Mouse (Mus musculus) embryonic facial prominence, embryonic 12.5 days (tissue): ENCODE measurements around the gene Slc4a2. TPM values are rescaled to one million over a fixed set of nuclear protein-coding genes. Genes with fewer than 3 reads are reported as not detected.

ENCODE experiments used
- ATAC-seq: fragments of 200-750 bp; cut with Nextera tagmentation; 2 replicates; pipeline ENCODE4 v1.8.0; 2017; ENCODE audit not compliant: insufficient number of reproducible peaks, insufficient read depth, low FRiP score, low TSS enrichment
- H3K27ac ChIP-seq: fragments of 300-500 bp; sonication (generic); 2 replicates; pipeline ENCODE4 v1.5.1; 2016; ENCODE audit warnings: mild to moderate bottlenecking
- H3K27me3 ChIP-seq: fragments of 300-500 bp; sonication (generic); 2 replicates; pipeline ENCODE4 v1.6.1; 2016; ENCODE audit warnings: mild to moderate bottlenecking, moderate library complexity
- H3K36me3 ChIP-seq: fragments of 300-500 bp; sonication (generic); 2 replicates; pipeline ENCODE4 v1.6.1; 2016; ENCODE audit warnings: mild to moderate bottlenecking
- H3K4me1 ChIP-seq: fragments of 300-500 bp; sonication (generic); 2 replicates; pipeline ENCODE4 v1.6.1; 2016
- H3K4me2 ChIP-seq: fragments of 300-500 bp; sonication (generic); replicated peaks from 2 replicates; pipeline ENCODE4 v1.6.1; 2016; ENCODE audit warnings: mild to moderate bottlenecking, moderate library complexity
- H3K4me3 ChIP-seq: fragments of 300-500 bp; sonication (generic); 2 replicates; pipeline ENCODE4 v1.5.1; 2016; ENCODE audit warnings: mild to moderate bottlenecking
- H3K9ac ChIP-seq: fragments of 300-500 bp; sonication (generic); 2 replicates; pipeline ENCODE4 v1.6.1; 2016; ENCODE audit warnings: mild to moderate bottlenecking, moderate library complexity
- H3K9me3 ChIP-seq: fragments of 300-500 bp; sonication (generic); 2 replicates; pipeline ENCODE4 v1.6.1; 2016; ENCODE audit warnings: mild to moderate bottlenecking, moderate library complexity
- WGBS: fragments of 180-500 bp; shearing (Covaris S2); methylation state at CpG from one replicate; pipeline ENCODE4 v1.1.7; 2016; 5-methylcytosine and 5-hydroxymethylcytosine counted together
- polyA plus RNA-seq: library from polyadenylated mRNA; unstranded; fragments of >200 nt; fragmentation: Nextera tagmentation; extraction: Ambion mirVana; gene quantifications from 2 replicates; pipeline ENCODE4 v1.2.1, GENCODE M21; 2016

Slc4a2 gene
- polyA plus RNA-seq, 1 experiment from 2014 or later = 49.8 TPM

DNA sequence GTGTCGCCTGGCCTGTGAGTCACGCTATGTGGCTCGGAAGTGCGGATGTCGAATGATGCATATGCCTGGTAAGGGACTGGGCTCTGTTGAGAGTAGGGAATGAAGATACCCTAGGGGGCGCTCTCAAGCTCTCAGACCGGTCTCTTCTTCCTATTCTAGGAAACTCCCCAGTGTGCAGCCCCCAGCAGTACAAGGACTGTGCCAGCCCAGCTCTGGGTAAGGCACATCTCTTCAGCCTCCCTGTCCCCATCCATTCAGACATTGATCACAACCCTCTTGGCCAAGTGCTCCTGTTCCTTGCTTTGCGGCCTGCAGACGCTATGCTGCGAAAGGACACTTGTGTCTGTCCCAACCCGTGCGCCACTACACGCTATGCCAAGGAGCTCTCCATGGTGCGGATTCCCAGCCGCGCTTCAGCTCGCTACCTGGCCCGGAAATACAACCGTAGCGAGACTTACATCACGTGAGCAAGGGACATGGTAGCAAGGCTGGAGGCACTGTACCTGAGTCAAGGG is 7.4 kb upstream of the Slc4a2 start:
- H3K9ac ChIP-seq = no peak overlapping the region
- ATAC-seq = peak; percentile 61
- H3K4me2 ChIP-seq = no peak overlapping the region

GRCm38 (mm10) chr5:24417587-24417986 is 6.0 kb upstream of the Slc4a2 start:
- Histone ChIP-seq H3K27ac (no peak overlapping the region), H3K36me3 (peaks cover 37% of the 10 kb centered on the region), H3K4me1 (peaks cover 25% of the 10 kb centered on the region), H3K9ac (no peak overlapping the region), H3K4me2 (no peak overlapping the region), H3K9me3 (no peaks in the 10 kb centered on the region), H3K4me3 (no peak overlapping the region), H3K27me3 (no peaks in the 10 kb centered on the region)
- ATAC-seq = no peak
- WGBS = 89% methylated on average over 10 of the region's 10 CpGs

More for the DNA sequence above, 7.4 kb upstream of the Slc4a2 start:
- peaks cover 36% of the 10 kb centered on the region for H3K36me3 ChIP-seq
- no peak overlapping the region for H3K4me3 ChIP-seq
- H3K9me3 ChIP-seq = no peaks in the 10 kb centered on the region
- 1% methylated on average over 21 of the region's 21 CpGs for WGBS
- no peaks in the 10 kb centered on the region for H3K27me3 ChIP-seq
- H3K4me1 ChIP-seq = peaks cover 20% of the 10 kb centered on the region
- no peak overlapping the region for H3K27ac ChIP-seq

GRCm38 (mm10) chr5:24420381-24420780 is 3.3 kb upstream of the Slc4a2 start:
- ATAC-seq = no peak
- peaks cover 37% of the 10 kb centered on the region for H3K36me3 ChIP-seq
- H3K9me3 ChIP-seq = no peaks in the 10 kb centered on the region
- no peak overlapping the region for H3K9ac ChIP-seq
- no peaks in the 10 kb centered on the region for H3K27me3 ChIP-seq
- H3K4me2 ChIP-seq = no peak overlapping the region
- no peak overlapping the region for H3K27ac ChIP-seq
- no peak overlapping the region for H3K4me3 ChIP-seq
- peaks cover 21% of the 10 kb centered on the region for H3K4me1 ChIP-seq
- 86% methylated on average over 9 of the region's 9 CpGs for whole genome bisulfite sequencing

- H3K27ac ChIP-seq = peak overlapping the region; percentile 92
- peak overlapping the region; percentile 54 for H3K4me3 ChIP-seq
- H3K36me3 ChIP-seq = peaks cover 20% of the 10 kb centered on the region
- no peaks in the 10 kb centered on the region for H3K27me3 ChIP-seq
- no peak for ATAC-seq
- 12% methylated on average over 21 of the region's 21 CpGs for WGBS
- H3K9ac ChIP-seq = peak overlapping the region; percentile 66
- H3K4me1 ChIP-seq = peaks cover 47% of the 10 kb centered on the region
- no peaks in the 10 kb centered on the region for H3K9me3 ChIP-seq
- H3K4me2 ChIP-seq = peak overlapping the region; percentile 68
These were observed 556 bp downstream of the Slc4a2 start for GRCm38 (mm10) chr5:24424004-24424781.

GRCm38 (mm10) chr5:24424861-24425411 is 1.3 kb downstream of the Slc4a2 start:
- peaks cover 47% of the 10 kb centered on the region for H3K4me1 ChIP-seq
- WGBS = under 1% methylated on average over 58 of the region's 60 CpGs
- peaks cover 19% of the 10 kb centered on the region for H3K36me3 ChIP-seq

GRCm38 (mm10) chr5:24425421-24426036 is 1.9 kb downstream of the Slc4a2 start:
- peak overlapping the region; percentile 68 for H3K4me2 ChIP-seq
- peaks cover 47% of the 10 kb centered on the region for H3K4me1 ChIP-seq
- whole genome bisulfite sequencing = 0% methylated on average over 24 of the region's 30 CpGs
- H3K36me3 ChIP-seq = peaks cover 19% of the 10 kb centered on the region
- no peak for ATAC-seq
- peak overlapping the region; percentile 55 for H3K9ac ChIP-seq
- no peaks in the 10 kb centered on the region for H3K9me3 ChIP-seq
- H3K27ac ChIP-seq = peak overlapping the region; percentile 82
- no peaks in the 10 kb centered on the region for H3K27me3 ChIP-seq
- peak overlapping the region; percentile 54 for H3K4me3 ChIP-seq

More at GRCm38 (mm10) chr5:24424861-24425411, 1.3 kb downstream of the Slc4a2 start:
- Histone ChIP-seq H3K27me3 (no peaks in the 10 kb centered on the region), H3K9me3 (no peaks in the 10 kb centered on the region), H3K9ac (peak overlapping the region; percentile 55), H3K27ac (peak overlapping the region; percentile 82), H3K4me2 (peak overlapping the region; percentile 68), H3K4me3 (peak overlapping the region; percentile 54)
- no peak for ATAC-seq

DNA sequence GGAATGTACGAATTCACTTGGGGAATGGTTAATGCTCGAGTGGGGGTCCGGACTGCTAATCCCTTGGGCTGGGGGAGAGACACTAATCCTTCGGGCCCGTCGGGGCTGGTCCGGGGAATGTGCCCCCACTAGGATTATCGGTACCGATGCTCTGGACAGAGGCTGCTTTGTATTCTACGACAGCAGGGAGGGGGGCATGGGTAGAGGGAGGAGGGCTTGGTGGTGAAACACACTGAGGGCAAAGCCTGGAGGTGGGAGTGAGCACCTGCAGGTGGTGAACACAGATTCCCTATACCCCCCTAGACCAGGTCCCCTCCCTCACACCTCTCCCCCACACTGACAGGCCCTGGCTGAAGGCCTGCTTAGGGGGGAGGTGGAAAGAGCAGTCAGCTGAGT is 2.4 kb downstream of the Slc4a2 start:
- ATAC-seq = no peak

GRCm38 (mm10) chr5:24426556-24427284 is 3.1 kb downstream of the Slc4a2 start:
- Histone ChIP-seq H3K4me2 (peak overlapping the region; percentile 68), H3K27me3 (no peaks in the 10 kb centered on the region), H3K9me3 (no peaks in the 10 kb centered on the region), H3K4me3 (peak overlapping the region; percentile 54), H3K4me1 (peaks cover 47% of the 10 kb centered on the region), H3K36me3 (peaks cover 23% of the 10 kb centered on the region), H3K9ac (peak overlapping the region; percentile 55; the same call in 1 of the 2 replicates), H3K27ac (no peak overlapping the region; the same call in 1 of the 2 replicates)
- ATAC-seq = no peak
- 6% methylated on average over 9 of the region's 9 CpGs for WGBS

More for the DNA sequence above, 2.4 kb downstream of the Slc4a2 start:
- WGBS = 1% methylated on average over 10 of the region's 10 CpGs
- no peaks in the 10 kb centered on the region for H3K9me3 ChIP-seq
- H3K36me3 ChIP-seq = peaks cover 19% of the 10 kb centered on the region
- H3K27me3 ChIP-seq = no peaks in the 10 kb centered on the region
- peak overlapping the region; percentile 55 for H3K9ac ChIP-seq
- peaks cover 47% of the 10 kb centered on the region for H3K4me1 ChIP-seq
- H3K27ac ChIP-seq = no peak overlapping the region; the same call in 1 of the 2 replicates
- peak overlapping the region; percentile 68 for H3K4me2 ChIP-seq
- peak overlapping the region; percentile 54 for H3K4me3 ChIP-seq

GRCm38 (mm10) chr5:24427285-24427633 is 3.6 kb downstream of the Slc4a2 start:
- ATAC-seq = no peak
- 11% methylated on average over 12 of the region's 12 CpGs for WGBS
- H3K4me3 ChIP-seq = no peak overlapping the region
- H3K9ac ChIP-seq = 0 out of 2 replicates have a peak overlapping the region, but pooled peaks have one; percentile 55
- peak overlapping the region; percentile 68 for H3K4me2 ChIP-seq
- H3K27ac ChIP-seq = no peak overlapping the region; the same call in 1 of the 2 replicates
- H3K4me1 ChIP-seq = peaks cover 46% of the 10 kb centered on the region
- no peaks in the 10 kb centered on the region for H3K27me3 ChIP-seq
- H3K9me3 ChIP-seq = no peaks in the 10 kb centered on the region
- H3K36me3 ChIP-seq = peaks cover 29% of the 10 kb centered on the region

- no peak overlapping the region for H3K27ac ChIP-seq
- no peaks in the 10 kb centered on the region for H3K9me3 ChIP-seq
- no peak overlapping the region for H3K9ac ChIP-seq
- H3K27me3 ChIP-seq = no peaks in the 10 kb centered on the region
- H3K36me3 ChIP-seq = peaks cover 36% of the 10 kb centered on the region
- peaks cover 40% of the 10 kb centered on the region for H3K4me1 ChIP-seq
- peak overlapping the region; percentile 68 for H3K4me2 ChIP-seq
- H3K4me3 ChIP-seq = 0 out of 2 replicates have a peak overlapping the region, but pooled peaks have one; percentile 10
- no peak for ATAC-seq
- WGBS = 6% methylated on average over 15 of the region's 15 CpGs
These were observed 4.4 kb downstream of the Slc4a2 start for GRCm38 (mm10) chr5:24427981-24428402.

DNA sequence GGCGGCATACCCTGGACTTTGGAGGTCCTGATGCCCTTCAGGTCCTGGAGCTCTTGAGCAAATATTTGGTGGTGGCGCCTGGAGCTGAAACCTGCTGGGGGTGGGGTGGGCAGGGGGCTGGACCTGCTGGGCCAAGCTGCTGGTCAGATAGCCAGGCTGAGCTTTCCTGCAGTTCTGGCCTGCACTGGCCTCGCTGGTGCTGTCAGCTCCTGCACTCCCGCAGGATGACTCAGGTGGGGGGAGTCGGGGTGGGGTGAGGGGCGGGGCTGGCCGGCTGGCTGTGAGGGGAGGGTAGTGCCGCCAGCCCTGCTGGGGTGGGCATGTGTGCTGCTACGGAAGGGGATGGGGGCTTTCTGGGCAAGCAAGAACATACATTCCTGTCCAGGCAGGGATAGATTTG is 5.0 kb downstream of the Slc4a2 start:
- H3K27me3 ChIP-seq = no peaks in the 10 kb centered on the region
- no peak overlapping the region for H3K9ac ChIP-seq
- no peaks in the 10 kb centered on the region for H3K9me3 ChIP-seq
- no peak overlapping the region for H3K4me3 ChIP-seq
- H3K4me2 ChIP-seq = peak overlapping the region; percentile 68
- peaks cover 40% of the 10 kb centered on the region for H3K4me1 ChIP-seq
- no peak overlapping the region for H3K27ac ChIP-seq
- peaks cover 42% of the 10 kb centered on the region for H3K36me3 ChIP-seq
- no peak for ATAC-seq
- 12% methylated on average over 9 of the region's 9 CpGs for WGBS
